Mouse (Mus musculus) spleen, adult 2 months (tissue): ENCODE data around the gene Susd5.

Experiments used
- CTCF ChIP-seq: fragments of 200-500 bp; IDR thresholded peaks from 2 replicates; pipeline ENCODE4 v1.5.1; 2011; ENCODE audit warnings: mild to moderate bottlenecking, inconsistent platforms; ENCODE audit not compliant: insufficient read depth, insufficient read length, insufficient replicate concordance; ENCODE audit errors: extremely low read depth
- POLR2A ChIP-seq: fragments of 200-500 bp; IDR thresholded peaks from 2 replicates; pipeline ENCODE4 v1.6.1; 2011; ENCODE audit warnings: low read depth, low read length, inconsistent platforms

DNA sequence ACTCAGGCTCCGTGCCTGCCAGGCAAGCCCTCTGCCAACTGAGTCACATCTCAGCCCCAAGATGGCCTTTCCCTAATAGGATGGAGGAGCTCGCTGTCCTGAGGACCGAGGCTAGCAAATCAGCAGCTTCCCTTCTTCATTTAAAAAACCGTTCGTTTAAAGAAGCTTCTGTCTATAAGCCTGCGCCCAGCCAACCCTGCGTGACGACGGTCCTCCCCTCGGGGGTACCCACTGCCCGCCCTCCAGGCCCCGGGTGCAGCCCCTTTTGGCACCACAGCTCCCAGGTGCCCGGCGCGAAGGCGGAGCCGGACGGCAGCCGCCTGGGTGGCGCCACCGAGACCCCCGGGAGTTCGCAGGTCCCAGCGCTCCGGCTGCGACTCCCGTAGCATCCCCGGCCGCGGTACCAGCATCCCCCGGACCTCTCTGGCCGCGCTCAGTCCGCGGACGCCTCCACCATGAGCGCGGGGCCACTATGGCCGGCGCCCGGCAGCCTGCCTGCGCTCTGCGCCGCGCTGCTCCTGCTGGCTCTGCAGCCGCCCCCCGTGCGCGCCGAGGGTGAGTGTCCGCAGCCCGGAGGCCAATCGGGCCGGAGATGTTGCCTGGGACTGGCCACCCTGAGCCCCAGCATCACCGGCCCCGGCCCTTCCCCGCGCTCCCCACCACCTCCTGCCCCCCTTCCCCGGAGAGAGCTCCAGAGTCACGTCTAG, at the start of gene Susd5:
- TF ChIP-seq CTCF (no peak), POLR2A (no peak)
